Mouse (Mus musculus) bone marrow macrophage, adult 2 months (primary cell): ENCODE results near the gene Isyna1. TPM values are rescaled to one million over a fixed set of nuclear protein-coding genes. Genes with fewer than 3 reads are reported as not detected.

Experiments
- H3K27ac ChIP-seq: 2 replicates; pipeline ENCODE4 v1.5.1; 2012; ENCODE audit warnings: low read depth, low read length; ENCODE audit not compliant: insufficient read depth
- H3K4me1 ChIP-seq: 2 replicates; pipeline ENCODE4 v1.6.1; 2012; ENCODE audit warnings: low read length; ENCODE audit not compliant: control insufficient read depth, insufficient read depth
- H3K4me3 ChIP-seq: 2 replicates; pipeline ENCODE4 v1.5.1; 2012; ENCODE audit warnings: mild to moderate bottlenecking, low read length, moderate library complexity; ENCODE audit not compliant: insufficient read depth
- CTCF ChIP-seq: IDR thresholded peaks from 2 replicates; pipeline ENCODE4 v1.5.1; 2012; ENCODE audit warnings: low read depth, mild to moderate bottlenecking, low read length, moderate library complexity
- POLR2A ChIP-seq: IDR thresholded peaks from 2 replicates; pipeline ENCODE4 v1.6.1; 2012; ENCODE audit warnings: mild to moderate bottlenecking, low read depth, low read length, borderline replicate concordance
- polyA plus RNA-seq: library from polyadenylated mRNA; stranded (reverse); fragments of >200 nt; gene quantifications from 2 replicates; pipeline ENCODE4 v1.2.4, GENCODE M21; 2012; ENCODE audit not compliant: missing spikeins, insufficient read depth, insufficient read length

Gene Isyna1
- polyA plus RNA-seq, 1 experiment = 36.0 TPM

GRCm38 (mm10) chr8:70608749-70609367 lies 14.7 kb downstream of the Isyna1 start, which contains the start of gene Ssbp4:
Ssbp4 (minus strand) TSS chr8:70608872.
- Histone ChIP-seq H3K4me3 (peak within 1 kb of the TSS; percentile 84), H3K27ac (peak within 1 kb of the TSS; percentile 99), H3K4me1 (peaks cover 34% of the 10 kb centered on the region)
- no peak for TF ChIP-seq POLR2A
- TF ChIP-seq CTCF = no peak

- H3K4me1 ChIP-seq = peaks cover 38% of the 10 kb centered on the region
Observed at GRCm38 (mm10) chr8:70609368-70609848, 15.2 kb downstream of the Isyna1 start.

GRCm38 (mm10) chr8:70609849-70610795 lies 15.9 kb downstream of the Isyna1 start:
- H3K4me3 ChIP-seq = peak overlapping the region; percentile 71
- peaks cover 42% of the 10 kb centered on the region for H3K4me1 ChIP-seq
- peak overlapping the region; percentile 99 for H3K27ac ChIP-seq
- TF ChIP-seq POLR2A (no peak; the same call in 1 of the 2 replicates), CTCF (no peak)

More at GRCm38 (mm10) chr8:70609368-70609848, 15.2 kb downstream of the Isyna1 start:
- Histone ChIP-seq H3K27ac (peak overlapping the region; percentile 99), H3K4me3 (peak overlapping the region; percentile 84)
- TF ChIP-seq POLR2A = 0 out of 2 replicates have a peak, but pooled peaks have one; percentile 71
- no peak for TF ChIP-seq CTCF

- peak overlapping the region; percentile 64 for H3K4me3 ChIP-seq
- peaks cover 41% of the 10 kb centered on the region for H3K4me1 ChIP-seq
Observed at GRCm38 (mm10) chr8:70610796-70611771, 16.9 kb downstream of the Isyna1 start.

GRCm38 (mm10) chr8:70611849-70612248 lies 17.7 kb downstream of the Isyna1 start:
- Histone ChIP-seq H3K4me1 (peaks cover 33% of the 10 kb centered on the region), H3K4me3 (peak overlapping the region; percentile 64), H3K27ac (peak overlapping the region; percentile 96)
- TF ChIP-seq CTCF (peak; percentile 77), POLR2A (no peak)

More at GRCm38 (mm10) chr8:70610796-70611771, 16.9 kb downstream of the Isyna1 start:
- TF ChIP-seq POLR2A = no peak
- peak; percentile 83 for TF ChIP-seq CTCF
- peak overlapping the region; percentile 96 for H3K27ac ChIP-seq

GRCm38 (mm10) chr8:70613763-70614162 lies 19.6 kb downstream of the Isyna1 start:
- no peak overlapping the region for H3K4me3 ChIP-seq
- H3K4me1 ChIP-seq = peaks cover 33% of the 10 kb centered on the region
- H3K27ac ChIP-seq = peak overlapping the region; percentile 98
- TF ChIP-seq CTCF (no peak), POLR2A (no peak)

- TF ChIP-seq CTCF (no peak), POLR2A (no peak)
- peak overlapping the region; percentile 40 for H3K4me3 ChIP-seq
- H3K4me1 ChIP-seq = peaks cover 30% of the 10 kb centered on the region
- H3K27ac ChIP-seq = peak overlapping the region; percentile 98
Observed at GRCm38 (mm10) chr8:70614469-70614868, 20.3 kb downstream of the Isyna1 start.

- Histone ChIP-seq H3K4me1 (peaks cover 35% of the 10 kb centered on the region), H3K4me3 (peak overlapping the region; percentile 72), H3K27ac (peak overlapping the region; percentile 98)
- no peak for TF ChIP-seq CTCF
Observed at GRCm38 (mm10) chr8:70615281-70615680, 21.1 kb downstream of the Isyna1 start.

GRCm38 (mm10) chr8:70615894-70616293 lies 21.7 kb downstream of the Isyna1 start, which contains the start of gene Lrrc25:
Lrrc25 (plus strand) TSS chr8:70616155.
- TF ChIP-seq CTCF = no peak
- TF ChIP-seq POLR2A = no peak
- Histone ChIP-seq H3K4me3 (peak within 1 kb of the TSS; percentile 72), H3K4me1 (peaks cover 36% of the 10 kb centered on the region), H3K27ac (peak within 1 kb of the TSS; percentile 98)
